Mouse (Mus musculus): ENCODE data around the gene Disc1. TPM values are rescaled to one million over a fixed set of nuclear protein-coding genes. Genes with fewer than 3 reads are reported as not detected.
A peak's percentile ranks its signal among the peaks of the same experiment; 100 is the strongest.

The Disc1 gene
- polyA plus RNA-seq, 1 experiment from 2014 or later: 0.94 TPM

GRCm38 (mm10) chr8:125127621-125128020, 73.6 kb downstream of the Disc1 start:
- Histone ChIP-seq H3K4me3 (ENCODE audit: low read depth, low read length) (no peak overlapping the region), H3K9me3 (ENCODE audit: control insufficient read depth, low read length) (no peaks in the 10 kb centered on the region), H3K27ac (ENCODE audit: low read depth, low read length) (no peak overlapping the region), H3K4me1 (ENCODE audit: control insufficient read depth, insufficient read depth, low read length) (no peaks in the 10 kb centered on the region), H3K27me3 (ENCODE audit: control insufficient read depth, insufficient read depth, low read length) (no peaks in the 10 kb centered on the region), H3K9ac (ENCODE audit: low read length) (no peak overlapping the region), H3K4me2 (ENCODE audit: low read depth) (no peak overlapping the region), H3K36me3 (ENCODE audit: control insufficient read depth, insufficient read depth, low read length) (no peaks in the 10 kb centered on the region)
- ATAC-seq (ENCODE audit: insufficient read depth, low FRiP score, low TSS enrichment) (no peak), DNase-seq (ENCODE audit: low spot score) (no peak)
- WGBS: 86% methylated on average over 7 of the region's 7 CpGs

DNA sequence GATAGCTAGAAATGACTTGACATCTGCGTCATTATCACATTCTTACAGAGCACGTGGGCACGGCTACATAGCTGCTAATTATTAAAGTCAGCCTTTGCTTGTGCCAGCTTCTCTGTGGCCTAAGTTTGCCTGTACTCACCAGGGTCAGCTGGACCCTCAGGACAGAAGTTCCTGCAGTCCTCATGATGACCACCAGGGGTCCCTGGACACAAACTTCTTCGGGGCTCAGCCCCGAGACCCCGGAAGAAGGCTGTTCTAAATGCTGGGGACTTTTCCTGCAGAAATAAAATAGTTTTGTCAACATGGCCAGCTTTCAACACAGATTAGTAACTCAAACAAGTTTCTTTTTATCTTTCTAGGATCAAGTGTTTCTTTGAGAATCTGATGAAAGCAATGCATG, 74.3 kb downstream of the Disc1 start:
- H3K27ac ChIP-seq (ENCODE audit: low read depth, low read length): no peak overlapping the region
- DNase-seq (ENCODE audit: low spot score) (peak; percentile 73), ATAC-seq (ENCODE audit: insufficient read depth, low FRiP score, low TSS enrichment) (no peak)
- no peaks in the 10 kb centered on the region for H3K36me3 ChIP-seq (ENCODE audit: control insufficient read depth, insufficient read depth, low read length)
- no peaks in the 10 kb centered on the region for H3K4me1 ChIP-seq (ENCODE audit: control insufficient read depth, insufficient read depth, low read length)
- H3K4me2 ChIP-seq (ENCODE audit: low read depth): no peak overlapping the region
- 31% methylated on average over 6 of the region's 6 CpGs for WGBS
- no peaks in the 10 kb centered on the region for H3K27me3 ChIP-seq (ENCODE audit: control insufficient read depth, insufficient read depth, low read length)
- no peak overlapping the region for H3K9ac ChIP-seq (ENCODE audit: low read length)
- H3K4me3 ChIP-seq (ENCODE audit: low read depth, low read length): no peak overlapping the region
- H3K9me3 ChIP-seq (ENCODE audit: control insufficient read depth, low read length): no peaks in the 10 kb centered on the region

- Histone ChIP-seq H3K27me3 (ENCODE audit: control insufficient read depth, insufficient read depth, low read length) (no peaks in the 10 kb centered on the region), H3K27ac (ENCODE audit: low read depth, low read length) (no peak overlapping the region), H3K4me1 (ENCODE audit: control insufficient read depth, insufficient read depth, low read length) (peaks cover 10% of the 10 kb centered on the region), H3K4me3 (ENCODE audit: low read depth, low read length) (no peak overlapping the region), H3K4me2 (ENCODE audit: low read depth) (no peak overlapping the region), H3K9ac (ENCODE audit: low read length) (no peak overlapping the region), H3K9me3 (ENCODE audit: control insufficient read depth, low read length) (no peaks in the 10 kb centered on the region), H3K36me3 (ENCODE audit: control insufficient read depth, insufficient read depth, low read length) (no peaks in the 10 kb centered on the region)
- 93% methylated on average over 6 of the region's 6 CpGs for WGBS
- no peak for DNase-seq (ENCODE audit: low spot score)
- ATAC-seq (ENCODE audit: insufficient read depth, low FRiP score, low TSS enrichment): no peak
Observed at GRCm38 (mm10) chr8:125130835-125131234, 76.8 kb downstream of the Disc1 start.

- H3K9ac ChIP-seq (ENCODE audit: low read length): no peak overlapping the region
- ATAC-seq (ENCODE audit: insufficient read depth, low FRiP score, low TSS enrichment): no peak
- H3K4me2 ChIP-seq (ENCODE audit: low read depth): no peak overlapping the region
- H3K9me3 ChIP-seq (ENCODE audit: control insufficient read depth, low read length): no peaks in the 10 kb centered on the region
- H3K27me3 ChIP-seq (ENCODE audit: control insufficient read depth, insufficient read depth, low read length): no peaks in the 10 kb centered on the region
- H3K4me1 ChIP-seq (ENCODE audit: control insufficient read depth, insufficient read depth, low read length): peaks cover 10% of the 10 kb centered on the region
- no peak for DNase-seq (ENCODE audit: low spot score)
- no peaks in the 10 kb centered on the region for H3K36me3 ChIP-seq (ENCODE audit: control insufficient read depth, insufficient read depth, low read length)
- H3K27ac ChIP-seq (ENCODE audit: low read depth, low read length): no peak overlapping the region
- 86% methylated on average over 7 of the region's 7 CpGs for WGBS
- H3K4me3 ChIP-seq (ENCODE audit: low read depth, low read length): no peak overlapping the region
Observed at GRCm38 (mm10) chr8:125131265-125131664, 77.3 kb downstream of the Disc1 start.

DNA sequence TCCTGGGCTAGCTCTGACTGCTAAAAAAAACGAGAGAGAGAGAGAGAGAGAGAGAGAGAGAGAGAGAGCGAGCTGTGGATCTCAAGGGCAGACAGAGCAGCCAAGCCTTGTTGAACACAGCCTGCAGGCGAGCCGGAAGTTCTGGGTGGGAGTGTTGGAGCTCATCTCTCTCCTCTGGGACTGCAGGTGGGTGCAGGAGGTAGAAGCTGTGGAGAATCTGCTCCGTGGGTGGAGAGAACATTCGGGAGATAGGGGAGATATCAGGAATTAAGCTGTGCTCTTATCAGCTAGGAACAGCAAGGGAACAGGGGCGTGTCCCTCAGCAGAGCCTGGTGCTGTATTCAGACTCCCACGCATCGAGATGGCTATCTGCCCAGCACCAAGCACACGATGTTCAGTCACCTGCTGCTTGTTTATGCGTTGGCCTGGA, 79.7 kb downstream of the Disc1 start:
- ATAC-seq (ENCODE audit: insufficient read depth, low FRiP score, low TSS enrichment) (no peak), DNase-seq (ENCODE audit: low spot score) (no peak)

GRCm38 (mm10) chr8:125134876-125135275, 80.9 kb downstream of the Disc1 start:
- ATAC-seq (ENCODE audit: insufficient read depth, low FRiP score, low TSS enrichment) (no peak), DNase-seq (ENCODE audit: low spot score) (peak; percentile 17)
- Histone ChIP-seq H3K27me3 (ENCODE audit: control insufficient read depth, insufficient read depth, low read length) (no peaks in the 10 kb centered on the region), H3K9me3 (ENCODE audit: control insufficient read depth, low read length) (no peaks in the 10 kb centered on the region), H3K4me3 (ENCODE audit: low read depth, low read length) (no peak overlapping the region), H3K36me3 (ENCODE audit: control insufficient read depth, insufficient read depth, low read length) (no peaks in the 10 kb centered on the region), H3K4me2 (ENCODE audit: low read depth) (no peak overlapping the region), H3K4me1 (ENCODE audit: control insufficient read depth, insufficient read depth, low read length) (peaks cover 12% of the 10 kb centered on the region), H3K27ac (ENCODE audit: low read depth, low read length) (no peak overlapping the region), H3K9ac (ENCODE audit: low read length) (no peak overlapping the region)
- 29% methylated on average over 10 of the region's 10 CpGs for WGBS

More for the DNA sequence above, 79.7 kb downstream of the Disc1 start:
- no peak overlapping the region for H3K4me3 ChIP-seq (ENCODE audit: low read depth, low read length)
- H3K9ac ChIP-seq (ENCODE audit: low read length): no peak overlapping the region
- H3K36me3 ChIP-seq (ENCODE audit: control insufficient read depth, insufficient read depth, low read length): no peaks in the 10 kb centered on the region
- no peaks in the 10 kb centered on the region for H3K9me3 ChIP-seq (ENCODE audit: control insufficient read depth, low read length)
- H3K4me1 ChIP-seq (ENCODE audit: control insufficient read depth, insufficient read depth, low read length): peaks cover 10% of the 10 kb centered on the region
- H3K27me3 ChIP-seq (ENCODE audit: control insufficient read depth, insufficient read depth, low read length): no peaks in the 10 kb centered on the region
- H3K27ac ChIP-seq (ENCODE audit: low read depth, low read length): no peak overlapping the region
- 87% methylated on average over 11 of the region's 11 CpGs for WGBS
- H3K4me2 ChIP-seq (ENCODE audit: low read depth): no peak overlapping the region

DNA sequence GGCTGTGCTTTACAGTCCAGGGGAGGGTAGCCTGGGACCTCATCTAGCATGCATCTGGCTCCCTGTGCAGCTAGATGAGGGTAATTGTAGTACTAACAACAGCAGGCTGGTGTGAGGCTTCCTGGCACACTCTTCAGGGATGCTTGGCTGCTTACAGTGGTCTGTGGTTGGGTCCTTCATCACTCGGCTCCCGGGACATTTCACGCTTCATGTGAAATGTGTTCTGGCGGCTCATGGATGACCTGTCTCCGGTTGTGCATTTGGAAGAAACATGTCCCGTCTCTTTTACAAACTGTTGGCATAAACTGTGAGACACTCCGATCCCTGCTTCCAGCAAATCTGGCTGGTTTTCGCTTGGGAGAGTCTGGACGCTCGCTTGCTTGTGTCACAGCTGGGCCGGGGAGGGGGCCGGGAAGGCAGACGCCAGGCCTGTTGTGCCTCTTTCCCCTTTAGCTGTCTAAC, 85.7 kb downstream of the Disc1 start:
- Histone ChIP-seq H3K4me1 (ENCODE audit: control insufficient read depth, insufficient read depth, low read length) (peaks cover 13% of the 10 kb centered on the region), H3K9me3 (ENCODE audit: control insufficient read depth, low read length) (no peaks in the 10 kb centered on the region), H3K27ac (ENCODE audit: low read depth, low read length) (no peak overlapping the region), H3K4me2 (ENCODE audit: low read depth) (no peak overlapping the region), H3K9ac (ENCODE audit: low read length) (no peak overlapping the region), H3K4me3 (ENCODE audit: low read depth, low read length) (no peak overlapping the region), H3K27me3 (ENCODE audit: control insufficient read depth, insufficient read depth, low read length) (no peaks in the 10 kb centered on the region), H3K36me3 (ENCODE audit: control insufficient read depth, insufficient read depth, low read length) (no peaks in the 10 kb centered on the region)
- ATAC-seq (ENCODE audit: insufficient read depth, low FRiP score, low TSS enrichment) (no peak), DNase-seq (ENCODE audit: low spot score) (peak; percentile 40)
- WGBS: 63% methylated on average over 13 of the region's 13 CpGs

GRCm38 (mm10) chr8:125140965-125141364, 87.0 kb downstream of the Disc1 start:
- no peak overlapping the region for H3K9ac ChIP-seq (ENCODE audit: low read length)
- no peak overlapping the region for H3K4me3 ChIP-seq (ENCODE audit: low read depth, low read length)
- 85% methylated on average over 7 of the region's 7 CpGs for WGBS
- no peak overlapping the region for H3K27ac ChIP-seq (ENCODE audit: low read depth, low read length)
- no peaks in the 10 kb centered on the region for H3K36me3 ChIP-seq (ENCODE audit: control insufficient read depth, insufficient read depth, low read length)
- no peaks in the 10 kb centered on the region for H3K27me3 ChIP-seq (ENCODE audit: control insufficient read depth, insufficient read depth, low read length)
- no peak for ATAC-seq (ENCODE audit: insufficient read depth, low FRiP score, low TSS enrichment)
- no peaks in the 10 kb centered on the region for H3K9me3 ChIP-seq (ENCODE audit: control insufficient read depth, low read length)
- no peak overlapping the region for H3K4me2 ChIP-seq (ENCODE audit: low read depth)
- peaks cover 4% of the 10 kb centered on the region for H3K4me1 ChIP-seq (ENCODE audit: control insufficient read depth, insufficient read depth, low read length)
- DNase-seq (ENCODE audit: low spot score): no peak

GRCm38 (mm10) chr8:125156863-125157640, 103.1 kb downstream of the Disc1 start:
- peak; percentile 46 for DNase-seq (ENCODE audit: low spot score)

More at GRCm38 (mm10) chr8:125156863-125157640, 103.1 kb downstream of the Disc1 start:
- Histone ChIP-seq H3K27me3 (ENCODE audit: control insufficient read depth, insufficient read depth, low read length) (no peaks in the 10 kb centered on the region), H3K9ac (ENCODE audit: low read length) (no peak overlapping the region), H3K9me3 (ENCODE audit: control insufficient read depth, low read length) (no peaks in the 10 kb centered on the region), H3K4me3 (ENCODE audit: low read depth, low read length) (no peak overlapping the region), H3K4me1 (ENCODE audit: control insufficient read depth, insufficient read depth, low read length) (peaks cover 4% of the 10 kb centered on the region; the same call in 1 of the 2 replicates), H3K4me2 (ENCODE audit: low read depth) (no peak overlapping the region), H3K27ac (ENCODE audit: low read depth, low read length) (no peak overlapping the region), H3K36me3 (ENCODE audit: control insufficient read depth, insufficient read depth, low read length) (no peaks in the 10 kb centered on the region)
- ATAC-seq (ENCODE audit: insufficient read depth, low FRiP score, low TSS enrichment): 0 out of 2 replicates have a peak, but pooled peaks have one; percentile 63
- 29% methylated on average over 20 of the region's 20 CpGs for WGBS
